Mouse (Mus musculus): ENCODE data around the gene Gm16429.
"Not testable (repeated sequence)": the region's sequence is repeated elsewhere in the genome, so short reads cannot be mapped to it uniquely, and the experiment has no call there.

The Gm16429 gene

GRCm38 (mm10) chr5:93928952-93929351 lies at the start of gene Gm16429:
Gm16429 (minus strand) TSS chr5:93929052.
- not testable (repeated sequence) for DNase-seq (ENCODE audit: low spot score)

All from testis, postnatal 10 days (tissue).